Mouse (Mus musculus) midbrain, embryonic 15.5 days (tissue): ENCODE measurements around the gene Col16a1. TPM values are rescaled to one million over a fixed set of nuclear protein-coding genes. Genes with fewer than 3 reads are reported as not detected.

Experiments
- ATAC-seq: fragments of 200-750 bp; cut with Nextera tagmentation; replicated peaks from 2 replicates; pipeline ENCODE4 v1.8.0; 2017; ENCODE audit warnings: moderate TSS enrichment
- H3K27ac ChIP-seq: fragments of 300-500 bp; sonication (generic); 2 replicates; pipeline ENCODE4 v1.5.1; 2015; ENCODE audit warnings: mild to moderate bottlenecking, inconsistent platforms
- H3K27me3 ChIP-seq: fragments of 300-500 bp; sonication (generic); replicated peaks from 2 replicates; pipeline ENCODE4 v1.6.1; 2015; ENCODE audit warnings: inconsistent platforms
- H3K36me3 ChIP-seq: fragments of 300-500 bp; sonication (generic); replicated peaks from 2 replicates; pipeline ENCODE4 v1.6.1; 2015; ENCODE audit warnings: inconsistent platforms
- H3K4me1 ChIP-seq: fragments of 300-500 bp; sonication (generic); 2 replicates; pipeline ENCODE4 v1.6.1; 2015; ENCODE audit warnings: inconsistent platforms
- H3K4me2 ChIP-seq: fragments of 300-500 bp; sonication (generic); 2 replicates; pipeline ENCODE4 v1.6.1; 2015; ENCODE audit warnings: inconsistent platforms, mild to moderate bottlenecking, moderate library complexity
- H3K4me3 ChIP-seq: fragments of 300-500 bp; sonication (generic); 2 replicates; pipeline ENCODE4 v1.5.1; 2015; ENCODE audit warnings: mild to moderate bottlenecking, inconsistent platforms
- H3K9ac ChIP-seq: fragments of 300-500 bp; sonication (generic); 2 replicates; pipeline ENCODE4 v1.6.1; 2015; ENCODE audit warnings: mild to moderate bottlenecking, inconsistent platforms
- H3K9me3 ChIP-seq: fragments of 300-500 bp; sonication (generic); 2 replicates; pipeline ENCODE4 v1.6.1; 2016; ENCODE audit warnings: inconsistent platforms
- WGBS: fragments of 180-500 bp; shearing (Covaris S2); methylation state at CpG from one replicate; pipeline ENCODE4 v1.1.7; 2015; ENCODE audit warnings: mixed read lengths; 5-methylcytosine and 5-hydroxymethylcytosine counted together
- polyA plus RNA-seq: library from polyadenylated mRNA; unstranded; fragments of >200 nt; fragmentation: Nextera tagmentation; extraction: Ambion mirVana; gene quantifications from 2 replicates; pipeline ENCODE4 v1.2.1, GENCODE M21; 2015

Gene Col16a1
- polyA plus RNA-seq, 1 experiment from 2014 or later: 7.8 TPM

DNA sequence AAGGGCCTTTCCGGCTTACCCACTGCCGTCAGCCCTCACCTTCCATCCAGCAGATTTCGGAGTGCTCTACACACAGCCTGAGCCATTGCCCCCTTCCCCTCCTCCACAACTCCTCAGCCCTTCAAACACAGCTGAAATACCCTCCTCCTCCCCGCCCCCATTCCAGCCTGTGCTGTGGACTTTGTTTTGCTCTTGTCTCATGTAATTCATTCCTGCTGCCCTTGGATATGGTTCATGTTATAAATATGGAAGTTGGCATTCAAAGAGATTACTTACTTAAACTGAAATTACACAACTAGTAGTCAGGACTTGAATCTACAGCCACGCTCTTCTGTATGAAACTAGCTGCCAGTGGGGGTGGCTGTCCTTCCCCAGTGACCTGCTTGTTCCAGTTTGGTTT, 75.4 kb downstream of the Col16a1 start:
- ATAC-seq: no peak

DNA sequence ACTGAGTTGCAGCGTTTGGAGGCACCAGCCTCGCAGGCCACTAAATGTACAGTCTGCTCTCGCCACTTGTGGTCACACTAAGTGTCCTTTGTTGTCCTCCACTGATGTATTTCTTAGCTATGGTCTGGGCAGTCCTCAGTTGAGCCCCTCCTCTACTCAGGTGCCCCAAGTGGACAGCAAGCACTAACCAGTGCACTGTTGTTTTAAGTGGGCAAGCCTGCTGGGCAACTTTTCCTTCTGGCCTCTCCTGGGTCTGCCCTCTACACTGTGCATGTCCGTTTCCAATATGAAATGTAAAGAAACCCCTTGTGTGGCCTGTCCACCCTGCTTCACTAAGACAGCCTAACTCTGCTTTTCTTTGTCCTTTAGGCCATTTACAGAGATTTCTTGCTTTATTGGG, 76.5 kb downstream of the Col16a1 start:
- no peak for ATAC-seq
- H3K9me3 ChIP-seq: no peaks in the 10 kb centered on the region
- no peak overlapping the region for H3K4me2 ChIP-seq
- no peaks in the 10 kb centered on the region for H3K27me3 ChIP-seq
- no peaks in the 10 kb centered on the region for H3K4me1 ChIP-seq
- H3K27ac ChIP-seq: no peak overlapping the region
- peaks cover 19% of the 10 kb centered on the region; the same call in 1 of the 2 replicates for H3K36me3 ChIP-seq
- WGBS: 91% methylated on average over 4 of the region's 4 CpGs
- no peak overlapping the region for H3K4me3 ChIP-seq
- no peak overlapping the region for H3K9ac ChIP-seq

More for the DNA sequence above, 75.4 kb downstream of the Col16a1 start:
- Histone ChIP-seq H3K36me3 (peaks cover 19% of the 10 kb centered on the region; the same call in 1 of the 2 replicates), H3K27ac (no peak overlapping the region), H3K27me3 (no peaks in the 10 kb centered on the region), H3K4me3 (no peak overlapping the region), H3K9me3 (no peaks in the 10 kb centered on the region), H3K4me1 (no peaks in the 10 kb centered on the region), H3K9ac (no peak overlapping the region), H3K4me2 (no peak overlapping the region)
- WGBS: 90% methylated on average over 5 of the region's 5 CpGs

DNA sequence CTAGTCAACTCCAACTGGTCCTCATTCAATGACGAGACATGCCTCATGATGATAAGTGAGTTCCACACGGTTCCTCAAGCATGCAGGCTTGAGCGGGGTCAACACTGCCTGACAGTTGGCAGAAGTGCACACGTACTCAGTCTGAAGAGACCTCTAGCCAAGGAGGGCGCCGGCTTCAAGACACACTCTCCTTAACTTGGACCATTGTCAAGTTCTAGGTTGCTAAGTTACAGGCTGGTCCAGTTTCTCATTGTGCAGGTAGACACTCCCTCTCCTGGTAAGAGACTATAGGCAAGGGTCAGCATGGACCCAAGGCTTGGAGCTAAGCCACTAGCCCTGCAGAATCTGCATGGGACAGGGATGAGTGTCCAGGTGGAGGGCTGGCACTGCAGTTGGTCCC, 77.5 kb downstream of the Col16a1 start:
- Histone ChIP-seq H3K4me3 (no peak overlapping the region), H3K4me1 (no peaks in the 10 kb centered on the region), H3K9ac (no peak overlapping the region), H3K4me2 (no peak overlapping the region), H3K36me3 (peaks cover 19% of the 10 kb centered on the region; the same call in 1 of the 2 replicates), H3K9me3 (no peaks in the 10 kb centered on the region), H3K27ac (no peak overlapping the region), H3K27me3 (no peaks in the 10 kb centered on the region)
- ATAC-seq: no peak
- WGBS: 94% methylated on average over 6 of the region's 6 CpGs

DNA sequence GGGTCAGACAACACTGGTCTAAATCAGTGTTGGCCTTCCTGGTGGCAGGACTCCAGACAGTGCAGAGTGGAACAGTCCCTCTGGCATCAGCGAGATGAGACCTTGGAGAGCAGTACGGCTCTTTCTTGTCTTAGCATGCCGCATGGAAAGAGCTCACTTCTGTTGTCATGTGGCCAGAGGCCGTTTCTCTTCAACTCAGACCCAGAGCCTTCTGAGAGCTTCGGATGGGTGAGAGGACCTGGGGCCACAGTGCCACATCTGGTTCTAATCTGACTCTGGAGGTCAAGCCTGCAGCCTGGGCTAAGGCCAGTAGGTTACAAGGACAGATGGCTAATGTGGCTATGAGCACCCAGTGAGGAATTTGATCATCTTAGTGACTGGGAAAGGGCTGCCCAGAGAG, 78.3 kb downstream of the Col16a1 start:
- Histone ChIP-seq H3K9me3 (no peaks in the 10 kb centered on the region), H3K4me3 (no peak overlapping the region), H3K9ac (no peak overlapping the region), H3K4me1 (no peaks in the 10 kb centered on the region), H3K27me3 (no peaks in the 10 kb centered on the region), H3K27ac (no peak overlapping the region), H3K36me3 (peaks cover 19% of the 10 kb centered on the region; the same call in 1 of the 2 replicates), H3K4me2 (no peak overlapping the region)
- 88% methylated on average over 5 of the region's 5 CpGs for WGBS
- ATAC-seq: no peak

GRCm38 (mm10) chr4:130128907-130129306, 81.3 kb downstream of the Col16a1 start:
- Histone ChIP-seq H3K4me1 (no peaks in the 10 kb centered on the region), H3K36me3 (peaks cover 14% of the 10 kb centered on the region; the same call in 1 of the 2 replicates), H3K9me3 (no peaks in the 10 kb centered on the region), H3K27me3 (no peaks in the 10 kb centered on the region), H3K9ac (no peak overlapping the region), H3K4me2 (no peak overlapping the region), H3K4me3 (no peak overlapping the region), H3K27ac (no peak overlapping the region)
- WGBS: 94% methylated on average over 5 of the region's 5 CpGs
- no peak for ATAC-seq

DNA sequence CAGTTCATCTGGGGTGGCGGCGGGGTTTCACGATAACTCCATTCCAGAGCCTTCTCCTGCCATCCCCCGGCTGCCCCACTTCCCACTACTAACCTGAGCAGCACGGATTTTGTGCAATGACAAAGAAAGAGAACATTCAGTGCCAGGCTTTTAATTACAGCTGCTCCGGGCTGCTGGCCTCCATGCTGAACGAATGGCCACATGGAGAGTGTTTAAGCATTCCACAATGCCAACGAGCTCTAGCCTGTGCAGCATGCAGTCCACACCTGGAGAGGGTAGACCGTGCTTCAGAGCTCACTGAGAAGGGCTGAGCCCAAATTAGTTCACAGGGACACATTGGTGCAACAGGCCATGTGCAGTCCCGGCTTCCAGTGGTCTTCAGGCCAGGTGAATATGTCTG, 82.4 kb downstream of the Col16a1 start:
- Histone ChIP-seq H3K27me3 (no peaks in the 10 kb centered on the region), H3K27ac (no peak overlapping the region), H3K36me3 (peaks cover 14% of the 10 kb centered on the region; the same call in 1 of the 2 replicates), H3K4me2 (no peak overlapping the region), H3K9ac (no peak overlapping the region), H3K4me1 (no peaks in the 10 kb centered on the region), H3K4me3 (no peak overlapping the region), H3K9me3 (no peaks in the 10 kb centered on the region)
- 73% methylated on average over 10 of the region's 10 CpGs for WGBS
- ATAC-seq: no peak

GRCm38 (mm10) chr4:130130641-130131350, 83.2 kb downstream of the Col16a1 start:
- no peak overlapping the region for H3K9ac ChIP-seq
- no peaks in the 10 kb centered on the region for H3K9me3 ChIP-seq
- ATAC-seq: no peak
- H3K36me3 ChIP-seq: peaks cover 13% of the 10 kb centered on the region; the same call in 1 of the 2 replicates
- H3K4me1 ChIP-seq: no peaks in the 10 kb centered on the region
- H3K4me2 ChIP-seq: no peak overlapping the region
- 52% methylated on average over 13 of the region's 13 CpGs for WGBS
- no peak overlapping the region for H3K27ac ChIP-seq
- H3K4me3 ChIP-seq: no peak overlapping the region
- no peaks in the 10 kb centered on the region; the same call in 1 of the 2 replicates for H3K27me3 ChIP-seq

GRCm38 (mm10) chr4:130131448-130132105, 83.9 kb downstream of the Col16a1 start:
- no peaks in the 10 kb centered on the region for H3K9me3 ChIP-seq
- no peak overlapping the region for H3K9ac ChIP-seq
- no peaks in the 10 kb centered on the region for H3K4me1 ChIP-seq
- H3K4me2 ChIP-seq: no peak overlapping the region
- no peaks in the 10 kb centered on the region; the same call in 1 of the 2 replicates for H3K27me3 ChIP-seq
- no peak for ATAC-seq
- peaks cover 5% of the 10 kb centered on the region; the same call in 1 of the 2 replicates for H3K36me3 ChIP-seq
- no peak overlapping the region for H3K4me3 ChIP-seq
- WGBS: 83% methylated on average over 7 of the region's 7 CpGs
- no peak overlapping the region for H3K27ac ChIP-seq

- no peaks in the 10 kb centered on the region for H3K36me3 ChIP-seq
- no peak overlapping the region for H3K4me2 ChIP-seq
- no peaks in the 10 kb centered on the region for H3K9me3 ChIP-seq
- no peak for ATAC-seq
- WGBS: 64% methylated on average over 6 of the region's 6 CpGs
- H3K27me3 ChIP-seq: peaks cover 13% of the 10 kb centered on the region
- H3K9ac ChIP-seq: no peak overlapping the region
- H3K4me1 ChIP-seq: peaks cover 5% of the 10 kb centered on the region
- no peak overlapping the region for H3K27ac ChIP-seq
- H3K4me3 ChIP-seq: no peak overlapping the region
Measured at GRCm38 (mm10) chr4:130133399-130133798, 85.8 kb downstream of the Col16a1 start.

GRCm38 (mm10) chr4:130138441-130139213, 91.0 kb downstream of the Col16a1 start:
- Histone ChIP-seq H3K9ac (peak overlapping the region; percentile 55), H3K36me3 (no peaks in the 10 kb centered on the region), H3K4me2 (peak overlapping the region; percentile 98), H3K27me3 (peaks cover 30% of the 10 kb centered on the region), H3K4me3 (peak overlapping the region; percentile 46), H3K4me1 (peaks cover 28% of the 10 kb centered on the region), H3K27ac (no peak overlapping the region), H3K9me3 (no peaks in the 10 kb centered on the region)
- peak; percentile 72 for ATAC-seq
- WGBS: under 1% methylated on average over 46 of the region's 57 CpGs

- peak; percentile 49 for ATAC-seq
Measured at GRCm38 (mm10) chr4:130139214-130139492, 91.5 kb downstream of the Col16a1 start, which contains the start of gene Hcrtr1. Gene Hcrtr1 (minus strand): TSS chr4:130139359.

GRCm38 (mm10) chr4:130140992-130141402, 93.4 kb downstream of the Col16a1 start:
- Histone ChIP-seq H3K9ac (no peak overlapping the region), H3K4me3 (no peak overlapping the region), H3K9me3 (no peaks in the 10 kb centered on the region), H3K4me1 (peaks cover 28% of the 10 kb centered on the region), H3K36me3 (no peaks in the 10 kb centered on the region), H3K4me2 (no peak overlapping the region), H3K27me3 (peaks cover 30% of the 10 kb centered on the region), H3K27ac (no peak overlapping the region)
- 48% methylated on average over 9 of the region's 9 CpGs for WGBS
- peak; percentile 31; the same call in 1 of the 2 replicates for ATAC-seq

More at GRCm38 (mm10) chr4:130139214-130139492, 91.5 kb downstream of the Col16a1 start, which contains the start of gene Hcrtr1:
- WGBS: 2% methylated on average over 15 of the region's 15 CpGs
- no peaks in the 10 kb centered on the region for H3K9me3 ChIP-seq
- peaks cover 30% of the 10 kb centered on the region for H3K27me3 ChIP-seq
- peak within 1 kb of the TSS; percentile 98 for H3K4me2 ChIP-seq
- peaks cover 28% of the 10 kb centered on the region for H3K4me1 ChIP-seq
- H3K36me3 ChIP-seq: no peaks in the 10 kb centered on the region
- H3K4me3 ChIP-seq: peak within 1 kb of the TSS; percentile 46
- peak within 1 kb of the TSS; percentile 55 for H3K9ac ChIP-seq
- H3K27ac ChIP-seq: no peak within 1 kb of the TSS
